In the genomic region with DNA sequence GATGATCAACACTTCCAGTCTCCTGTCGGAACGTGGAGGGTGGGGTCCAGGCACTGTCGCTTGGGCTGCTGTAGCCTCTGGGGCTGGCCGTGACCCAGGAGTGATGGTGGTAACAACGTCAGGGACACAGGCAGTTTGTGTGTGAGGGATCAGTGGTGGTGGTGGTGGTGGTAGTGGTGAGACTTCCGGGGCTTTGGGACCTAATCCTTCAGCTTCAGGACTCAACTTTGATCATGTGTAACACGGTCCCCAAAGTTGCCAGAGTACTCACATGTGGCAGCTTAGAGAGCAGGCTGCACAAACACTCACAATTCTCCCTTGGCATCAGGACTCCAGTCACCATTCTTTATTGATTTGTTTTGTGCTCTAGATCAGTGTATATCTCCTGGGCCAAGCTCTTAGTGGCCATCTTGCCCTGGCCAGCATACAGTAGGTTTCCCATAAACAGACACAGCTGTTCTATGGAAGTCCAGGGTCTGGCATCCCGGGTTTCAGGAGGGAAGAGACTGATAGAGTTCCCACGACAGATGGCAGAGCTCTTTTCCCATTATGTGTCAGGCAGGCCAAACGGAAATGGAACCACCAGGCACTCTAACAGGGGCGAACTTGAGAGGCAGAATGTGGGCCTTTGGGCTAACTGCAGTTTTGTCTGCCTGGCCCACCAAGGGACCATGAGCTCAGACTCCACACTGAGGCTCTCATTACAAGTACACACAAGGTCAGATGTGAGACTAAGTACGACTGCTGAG, we compare ENCODE assay signal across 8 mouse cellular contexts. TPM values are rescaled to one million over a fixed set of nuclear protein-coding genes. Genes with fewer than 3 reads are reported as not detected.
DNase-seq lines count a peak whose midpoint lies in the region; ATAC-seq and TF ChIP-seq lines count a peak whose summit lies in the region.

No protein-coding gene starts in this region.

- ATAC-seq in erythroid progenitor cell, adult 5-6 weeks (replicated peaks; ENCODE audit: low FRiP score, poor library complexity, severe bottlenecking), result peak; percentile 13; the same call in 1 of the 2 replicates
- peak; percentile 16; the same call in 1 of the 2 replicates for ATAC-seq in limb, embryonic 14.5 days (ENCODE audit: low FRiP score, low read depth)
- ATAC-seq in neural tube, embryonic 15.5 days (ENCODE audit: low FRiP score), result no peak

- H3K4me3 ChIP-seq in bone marrow macrophage, adult 2 months (ENCODE audit: insufficient read depth, low read length), result peak overlapping the region; percentile 98
- H3K4me3 ChIP-seq in limb, embryonic 14.5 days (replicated peaks; ENCODE audit: low read length), result peak overlapping the region; percentile 86
- peak overlapping the region; percentile 85 for H3K4me3 ChIP-seq in neural tube, embryonic 15.5 days (replicated peaks)

- H3K4me2 ChIP-seq in limb, embryonic 14.5 days (replicated peaks; ENCODE audit: low read depth, low read length, severe bottlenecking), result peak overlapping the region; percentile 77
- peak overlapping the region; percentile 85 for H3K4me2 ChIP-seq in neural tube, embryonic 15.5 days

- peak; percentile 5 to 27 for DNase-seq in kidney, postnatal 36 days
- no peak for DNase-seq in kidney, adult 11 months
- DNase-seq in limb, embryonic 14.5 days (ENCODE audit: low spot score), result no peak
- DNase-seq in retina, embryonic 14.5 days (ENCODE audit: low spot score), result no peak
- DNase-seq in urinary bladder, adult 18-20 months (ENCODE audit: low spot score in 2 of 2), result no peak

- peaks cover 23% of the 10 kb centered on the region for H3K4me1 ChIP-seq in bone marrow macrophage, adult 2 months (ENCODE audit: control insufficient read depth, insufficient read depth, low read length)
- H3K4me1 ChIP-seq in limb, embryonic 14.5 days (ENCODE audit: control insufficient read depth, insufficient read depth, low read length), result peaks cover 21% of the 10 kb centered on the region
- peaks cover 41% of the 10 kb centered on the region for H3K4me1 ChIP-seq in neural tube, embryonic 15.5 days

- H3K36me3 ChIP-seq in limb, embryonic 14.5 days (ENCODE audit: control insufficient read depth, insufficient read depth, low read length), result peaks cover 46% of the 10 kb centered on the region
- peaks cover 48% of the 10 kb centered on the region for H3K36me3 ChIP-seq in neural tube, embryonic 15.5 days

- WGBS in limb, embryonic 14.5 days, result 4% methylated on average over 12 of the region's 12 CpGs
- WGBS in neural tube, embryonic 15.5 days, result 6% methylated on average over 12 of the region's 12 CpGs

- H3K27me3 ChIP-seq in limb, embryonic 14.5 days (ENCODE audit: control insufficient read depth, insufficient read depth, low read length), result no peaks in the 10 kb centered on the region
- no peaks in the 10 kb centered on the region for H3K27me3 ChIP-seq in neural tube, embryonic 15.5 days (replicated peaks)

- TF ChIP-seq POLR2A in bone marrow macrophage, adult 2 months (IDR thresholded peaks at IDR 0.05; ENCODE audit: borderline replicate concordance, low read depth, low read length), result no peak
- TF ChIP-seq POLR2A in limb, embryonic 14.5 days (IDR thresholded peaks at IDR 0.05; ENCODE audit: borderline replicate concordance, extremely low read depth, insufficient read depth, insufficient read length), result no peak

- no peak; the same call in 1 of the 2 replicates for TF ChIP-seq CTCF in bone marrow macrophage, adult 2 months (IDR thresholded peaks at IDR 0.05; ENCODE audit: low read depth, low read length)

- no peaks in the 10 kb centered on the region for H3K9me3 ChIP-seq in limb, embryonic 14.5 days (ENCODE audit: control insufficient read depth, low read length)
- no peaks in the 10 kb centered on the region for H3K9me3 ChIP-seq in neural tube, embryonic 15.5 days (replicated peaks)

- H3K27ac ChIP-seq in bone marrow macrophage, adult 2 months (ENCODE audit: insufficient read depth, low read depth, low read length), result peak overlapping the region; percentile 48
- peak overlapping the region; percentile 72 for H3K27ac ChIP-seq in limb, embryonic 14.5 days (replicated peaks; ENCODE audit: low read depth, low read length)
- peak overlapping the region; percentile 92 for H3K27ac ChIP-seq in neural tube, embryonic 15.5 days (replicated peaks)

- peak overlapping the region; percentile 81 for H3K9ac ChIP-seq in limb, embryonic 14.5 days (ENCODE audit: low read depth, low read length, severe bottlenecking)
- H3K9ac ChIP-seq in neural tube, embryonic 15.5 days (replicated peaks), result peak overlapping the region; percentile 82

RNA-seq across cellular contexts. Expression of a gene that starts 0.5 kb away (rescaled TPM):
- 144 and 146 TPM in 2 replicates for polyA plus RNA-seq in bone marrow macrophage, adult 2 months (2012; ENCODE audit: insufficient read depth, insufficient read length, missing spikeins)
- 39.8 and 50.5 TPM in 2 replicates for total RNA-seq in erythroid progenitor cell, adult 5-6 weeks (2015; ENCODE audit: low replicate concordance)
- 28.5 and 31.8 TPM in 2 replicates for total RNA-seq in erythroid progenitor cell, adult 5-6 weeks (2017; ENCODE audit: low replicate concordance)
- polyA plus RNA-seq in limb, embryonic 14.5 days (2012; rRNA removed), result 120 and 138 TPM in 2 replicates
- polyA plus RNA-seq in limb, embryonic 14.5 days (2014; fragmentation: Nextera tagmentation; extraction: Ambion mirVana), result 66.3 and 70.1 TPM in 2 replicates
- 68.3 and 73.6 TPM in 2 replicates for polyA plus RNA-seq in neural tube, embryonic 15.5 days (2015; fragmentation: Nextera tagmentation; extraction: Ambion mirVana)

RNA-seq across cellular contexts. Expression of a gene that starts 0.6 kb away (rescaled TPM):
- 6.1 and 9.3 TPM in 2 replicates for polyA plus RNA-seq in bone marrow macrophage, adult 2 months (2012; ENCODE audit: insufficient read depth, insufficient read length, missing spikeins)
- 0.42 TPM in 1 of 2 replicates, not detected in the other for total RNA-seq in erythroid progenitor cell, adult 5-6 weeks (2015; ENCODE audit: low replicate concordance)
- total RNA-seq in erythroid progenitor cell, adult 5-6 weeks (2017; ENCODE audit: low replicate concordance), result 0.39 TPM in 1 of 2 replicates, not detected in the other
- polyA plus RNA-seq in limb, embryonic 14.5 days (2012; rRNA removed), result 18.9 and 22.2 TPM in 2 replicates
- polyA plus RNA-seq in limb, embryonic 14.5 days (2014; fragmentation: Nextera tagmentation; extraction: Ambion mirVana), result 14.7 and 17.9 TPM in 2 replicates
- polyA plus RNA-seq in neural tube, embryonic 15.5 days (2015; fragmentation: Nextera tagmentation; extraction: Ambion mirVana), result 23.1 and 25.3 TPM in 2 replicates

RNA-seq across cellular contexts. Expression of a gene that starts 28.0 kb away (rescaled TPM):
- 17.1 and 17.5 TPM in 2 replicates for polyA plus RNA-seq in bone marrow macrophage, adult 2 months (2012; ENCODE audit: insufficient read depth, insufficient read length, missing spikeins)
- total RNA-seq in erythroid progenitor cell, adult 5-6 weeks (2015; ENCODE audit: low replicate concordance), result 5.4 and 19.1 TPM in 2 replicates
- total RNA-seq in erythroid progenitor cell, adult 5-6 weeks (2017; ENCODE audit: low replicate concordance), result 6.9 and 9.2 TPM in 2 replicates
- 97.9 and 141 TPM in 2 replicates for polyA plus RNA-seq in limb, embryonic 14.5 days (2012; rRNA removed)
- 61.6 and 69.5 TPM in 2 replicates for polyA plus RNA-seq in limb, embryonic 14.5 days (2014; fragmentation: Nextera tagmentation; extraction: Ambion mirVana)
- polyA plus RNA-seq in neural tube, embryonic 15.5 days (2015; fragmentation: Nextera tagmentation; extraction: Ambion mirVana), result 35.0 and 36.4 TPM in 2 replicates

RNA-seq across cellular contexts. Expression of a gene that starts 49.6 kb away (rescaled TPM):
- polyA plus RNA-seq in bone marrow macrophage, adult 2 months (2012; ENCODE audit: insufficient read depth, insufficient read length, missing spikeins), result 13.2 and 13.7 TPM in 2 replicates
- 8.4 and 10.8 TPM in 2 replicates for total RNA-seq in erythroid progenitor cell, adult 5-6 weeks (2015; ENCODE audit: low replicate concordance)
- total RNA-seq in erythroid progenitor cell, adult 5-6 weeks (2017; ENCODE audit: low replicate concordance), result 8.5 and 15.1 TPM in 2 replicates
- 16.9 and 17.5 TPM in 2 replicates for polyA plus RNA-seq in limb, embryonic 14.5 days (2012; rRNA removed)
- polyA plus RNA-seq in limb, embryonic 14.5 days (2014; fragmentation: Nextera tagmentation; extraction: Ambion mirVana), result 14.3 and 16.2 TPM in 2 replicates
- 6.7 and 8.6 TPM in 2 replicates for polyA plus RNA-seq in neural tube, embryonic 15.5 days (2015; fragmentation: Nextera tagmentation; extraction: Ambion mirVana)

RNA-seq across cellular contexts. Expression of a gene that starts 49.8 kb away (rescaled TPM):
- 23.8 and 30.3 TPM in 2 replicates for polyA plus RNA-seq in bone marrow macrophage, adult 2 months (2012; ENCODE audit: insufficient read depth, insufficient read length, missing spikeins)
- total RNA-seq in erythroid progenitor cell, adult 5-6 weeks (2015; ENCODE audit: low replicate concordance), result 13.0 and 24.1 TPM in 2 replicates
- total RNA-seq in erythroid progenitor cell, adult 5-6 weeks (2017; ENCODE audit: low replicate concordance), result 12.9 and 13.9 TPM in 2 replicates
- polyA plus RNA-seq in limb, embryonic 14.5 days (2012; rRNA removed), result 8.8 and 9.0 TPM in 2 replicates
- polyA plus RNA-seq in limb, embryonic 14.5 days (2014; fragmentation: Nextera tagmentation; extraction: Ambion mirVana), result 7.5 and 7.6 TPM in 2 replicates
- polyA plus RNA-seq in neural tube, embryonic 15.5 days (2015; fragmentation: Nextera tagmentation; extraction: Ambion mirVana), result 4.8 and 5.2 TPM in 2 replicates

Comparison
In these comparisons a context has a peak if more than half of its experiments do, and no peak if none do; other contexts are left out.
1. DNase-seq: peak in kidney, postnatal 36 days (2 of 2); none in kidney, adult 11 months (single experiment), limb, embryonic 14.5 days (single experiment), retina, embryonic 14.5 days (single experiment) and urinary bladder, adult 18-20 months (0 of 2).
2. Peak in every context shown above with its lines, with median percentiles within 50 percentile points of each other: H3K27ac ChIP-seq and H3K4me3 ChIP-seq.